Mouse (Mus musculus): ENCODE data around the gene Bcl7b. TPM values are rescaled to one million over a fixed set of nuclear protein-coding genes. Genes with fewer than 3 reads are reported as not detected.
A peak's percentile ranks its signal among the peaks of the same experiment; 100 is the strongest.

Bcl7b gene
- total and polyA plus RNA-seq, 3 experiments, result 44.6 to 76.0 TPM; not detected in 1

DNA sequence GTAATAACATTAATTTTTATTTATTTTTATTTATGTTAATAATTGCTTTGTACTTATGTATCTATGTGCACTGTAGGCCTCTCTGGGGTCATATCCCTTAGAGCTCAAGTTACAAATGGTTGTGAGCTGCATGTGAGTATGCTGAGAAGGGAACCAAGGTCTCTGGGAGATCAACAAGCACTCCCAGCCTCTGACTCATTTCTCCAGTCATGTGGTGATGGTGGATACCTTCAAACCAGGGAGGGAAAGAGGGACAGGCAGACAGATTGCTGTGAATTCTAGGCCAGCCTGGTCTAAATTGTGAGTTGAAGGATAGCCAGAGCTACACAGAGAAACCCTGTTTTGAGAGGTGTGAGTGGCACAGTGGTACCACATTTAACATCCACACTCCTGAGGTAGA, 52.9 kb downstream of the Bcl7b start:
- Histone ChIP-seq H3K79me2 (ENCODE audit: control insufficient read depth, insufficient read depth, low read length, poor library complexity) (peaks cover 3% of the 10 kb centered on the region; the same call in 1 of the 2 replicates), H3K36me3 (ENCODE audit: control insufficient read depth in 1 of 2, insufficient read depth in 2 of 2, low read length in 2 of 2) (peaks cover 0 to 60% of the 10 kb centered on the region in 2 experiments; a peak in 2 of 4 replicates), H3K9ac (ENCODE audit: control insufficient read depth, low read depth, low read length, poor library complexity, severe bottlenecking) (no peak overlapping the region), H3K4me3 (ENCODE audit: control insufficient read depth in 1 of 2, insufficient read depth in 1 of 2, low read depth in 2 of 2, low read length in 2 of 2) (no peak overlapping the region), H3K27ac (ENCODE audit: control insufficient read depth, low read depth, low read length) (no peak overlapping the region), H3K4me1 (ENCODE audit: control insufficient read depth in 1 of 2, insufficient read depth in 2 of 2, low read length in 2 of 2) (no peaks in the 10 kb centered on the region), H3K9me3 (replicated peaks; ENCODE audit: insufficient read depth, low read length) (no peaks in the 10 kb centered on the region), H3K27me3 (ENCODE audit: control insufficient read depth in 1 of 2, insufficient read depth in 2 of 2, low read length in 2 of 2) (no peaks in the 10 kb centered on the region)
- no peak for DNase-seq (ENCODE audit: low read depth, low spot score)
- 0 out of 4 replicates have a peak, but pooled peaks of 1 of the 2 experiments have one; percentile 19 for TF ChIP-seq POLR2A (IDR thresholded peaks at IDR 0.05; ENCODE audit: control insufficient read depth in 1 of 2, insufficient read depth in 1 of 2, low read depth in 1 of 2, low read length in 2 of 2, poor library complexity in 1 of 2)
- TF ChIP-seq TCF12 (IDR thresholded peaks at IDR 0.05; ENCODE audit: low read depth, low read length), result no peak

DNA sequence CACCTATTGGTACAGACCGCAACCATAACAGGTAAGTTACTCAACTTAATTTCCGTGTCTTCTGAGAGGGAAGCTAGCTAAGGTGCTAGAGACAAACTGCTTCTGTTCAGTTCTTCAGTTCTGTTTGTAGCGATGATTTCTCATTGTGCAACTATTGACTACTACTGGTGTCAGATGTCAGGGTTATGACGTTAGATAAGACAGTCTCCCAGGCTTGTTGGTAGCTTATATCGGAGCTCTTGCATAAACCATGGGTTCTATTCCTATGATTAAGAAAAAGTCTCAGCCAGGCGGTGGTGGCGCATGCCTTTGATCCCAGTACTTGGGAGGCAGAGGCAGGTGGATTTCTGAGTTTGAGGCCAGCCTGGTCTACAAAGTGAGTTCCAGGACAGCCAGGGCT, 54.0 kb downstream of the Bcl7b start:
- no peaks in the 10 kb centered on the region for H3K9me3 ChIP-seq (replicated peaks; ENCODE audit: insufficient read depth, low read length)
- 0 out of 2 replicates have a peak, but pooled peaks cover 3% of the 10 kb centered on the region for H3K79me2 ChIP-seq (ENCODE audit: control insufficient read depth, insufficient read depth, low read length, poor library complexity)
- H3K27ac ChIP-seq (ENCODE audit: control insufficient read depth, low read depth, low read length), result no peak overlapping the region
- peaks cover 0 to 63% of the 10 kb centered on the region in 2 experiments; a peak in 2 of 4 replicates for H3K36me3 ChIP-seq (ENCODE audit: control insufficient read depth in 1 of 2, insufficient read depth in 2 of 2, low read length in 2 of 2)
- H3K27me3 ChIP-seq (ENCODE audit: control insufficient read depth in 1 of 2, insufficient read depth in 2 of 2, low read length in 2 of 2), result no peaks in the 10 kb centered on the region
- H3K9ac ChIP-seq (ENCODE audit: control insufficient read depth, low read depth, low read length, poor library complexity, severe bottlenecking), result no peak overlapping the region
- H3K4me3 ChIP-seq (ENCODE audit: control insufficient read depth in 1 of 2, insufficient read depth in 1 of 2, low read depth in 2 of 2, low read length in 2 of 2), result no peak overlapping the region
- no peak for DNase-seq (ENCODE audit: low read depth, low spot score)
- TF ChIP-seq MXI1 (IDR thresholded peaks at IDR 0.05; ENCODE audit: low read depth, low read length), result no peak
- TF ChIP-seq POLR2A (IDR thresholded peaks at IDR 0.05; ENCODE audit: control insufficient read depth in 1 of 2, insufficient read depth in 1 of 2, low read depth in 1 of 2, low read length in 2 of 2, poor library complexity in 1 of 2), result no peak
- no peak for TF ChIP-seq TCF12 (IDR thresholded peaks at IDR 0.05; ENCODE audit: low read depth, low read length)
- TF ChIP-seq ZNF384 (IDR thresholded peaks at IDR 0.05; ENCODE audit: low read depth, low read length), result no peak
- TF ChIP-seq BHLHE40 (IDR thresholded peaks at IDR 0.05; ENCODE audit: borderline replicate concordance, low read depth, low read length), result no peak
- TF ChIP-seq CHD1 (IDR thresholded peaks at IDR 0.05; ENCODE audit: low read depth, low read length), result no peak
- TF ChIP-seq ELF1 (IDR thresholded peaks at IDR 0.05; ENCODE audit: low read depth, low read length), result no peak
- TF ChIP-seq MEF2A (IDR thresholded peaks at IDR 0.05; ENCODE audit: extremely low read depth, insufficient replicate concordance, low read depth, low read length, poor library complexity, severe bottlenecking), result no peak
- no peak for TF ChIP-seq GABPA (IDR thresholded peaks at IDR 0.05; ENCODE audit: low read depth, low read length)
- no peak for TF ChIP-seq UBTF (IDR thresholded peaks at IDR 0.05; ENCODE audit: borderline replicate concordance, insufficient read depth, low read depth, low read length)
- no peak for TF ChIP-seq HCFC1 (IDR thresholded peaks at IDR 0.05; ENCODE audit: low read depth, low read length)
- TF ChIP-seq EP300 (IDR thresholded peaks at IDR 0.05; ENCODE audit: low read depth in 1 of 2, low read length in 2 of 2), result no peak
- no peak for TF ChIP-seq ZC3H11A (IDR thresholded peaks at IDR 0.05; ENCODE audit: low read depth, low read length)
- no peak for TF ChIP-seq SMC3 (IDR thresholded peaks at IDR 0.05; ENCODE audit: low read depth, low read length)
- no peak for TF ChIP-seq MYB (IDR thresholded peaks at IDR 0.05; ENCODE audit: low read depth, low read length)
- H3K4me1 ChIP-seq (ENCODE audit: control insufficient read depth in 1 of 2, insufficient read depth in 2 of 2, low read length in 2 of 2), result no peaks in the 10 kb centered on the region
